Mouse (Mus musculus) neural tube, embryonic 11.5 days (tissue): ENCODE results near the gene Camta1. TPM values are rescaled to one million over a fixed set of nuclear protein-coding genes. Genes with fewer than 3 reads are reported as not detected.

Experiments used
- ATAC-seq: fragments of 200-750 bp; cut with Nextera tagmentation; 2 replicates; pipeline ENCODE4 v1.8.0; 2017; ENCODE audit warnings: moderate number of reproducible peaks, mild to moderate bottlenecking, moderate TSS enrichment, moderate library complexity; ENCODE audit not compliant: insufficient read depth, low FRiP score, low TSS enrichment
- DNase-seq: peaks from one replicate; pipeline ENCODE4 v3.0.0-alpha.2; 2015; ENCODE audit warnings: low spot score
- H3K27ac ChIP-seq: fragments of 300-500 bp; sonication (generic); 2 replicates; pipeline ENCODE4 v1.5.1; 2014; ENCODE audit warnings: low read depth, mild to moderate bottlenecking, low read length
- H3K27me3 ChIP-seq: fragments of 300-500 bp; sonication (generic); 2 replicates; pipeline ENCODE4 v1.6.1; 2014; ENCODE audit warnings: mild to moderate bottlenecking, low read length, mixed read lengths; ENCODE audit not compliant: control insufficient read depth, insufficient read depth
- H3K36me3 ChIP-seq: fragments of 300-500 bp; sonication (generic); 2 replicates; pipeline ENCODE4 v1.6.1; 2014; ENCODE audit warnings: mild to moderate bottlenecking, low read length, moderate library complexity, mixed read lengths; ENCODE audit not compliant: control insufficient read depth, insufficient read depth
- H3K4me1 ChIP-seq: fragments of 300-500 bp; sonication (generic); 2 replicates; pipeline ENCODE4 v1.6.1; 2014; ENCODE audit warnings: low read length, mixed read lengths; ENCODE audit not compliant: control insufficient read depth, insufficient read depth
- H3K4me2 ChIP-seq: fragments of 300-500 bp; sonication (generic); 2 replicates; pipeline ENCODE4 v1.6.1; 2014; ENCODE audit warnings: low read depth, mild to moderate bottlenecking, moderate library complexity
- H3K4me3 ChIP-seq: fragments of 300-500 bp; sonication (generic); 2 replicates; pipeline ENCODE4 v1.5.1; 2014; ENCODE audit warnings: low read depth, low read length
- H3K9ac ChIP-seq: fragments of 300-500 bp; sonication (generic); 2 replicates; pipeline ENCODE4 v1.6.1; 2014; ENCODE audit warnings: mild to moderate bottlenecking, low read length
- H3K9me3 ChIP-seq: fragments of 300-500 bp; sonication (generic); 2 replicates; pipeline ENCODE4 v1.6.1; 2016; ENCODE audit warnings: low read length; ENCODE audit not compliant: control insufficient read depth
- WGBS: fragments of 180-500 bp; shearing (Covaris S2); extraction: QIAGEN DNeasy Blood & Tissue Kit; methylation state at CpG from one replicate; pipeline ENCODE4 v1.1.7; 2014; 5-methylcytosine and 5-hydroxymethylcytosine counted together
- polyA plus RNA-seq: library from polyadenylated mRNA; unstranded; fragments of >200 nt; fragmentation: Nextera tagmentation; extraction: Ambion mirVana; gene quantifications from 2 replicates; pipeline ENCODE4 v1.2.1, GENCODE M21; 2014

The Camta1 gene
- polyA plus RNA-seq, 1 experiment from 2014 or later = 131 TPM

- Histone ChIP-seq H3K36me3 (no peaks in the 10 kb centered on the region), H3K9ac (no peak overlapping the region), H3K9me3 (no peaks in the 10 kb centered on the region), H3K4me1 (no peaks in the 10 kb centered on the region), H3K4me3 (no peak overlapping the region), H3K27me3 (no peaks in the 10 kb centered on the region), H3K4me2 (no peak overlapping the region), H3K27ac (no peak overlapping the region)
- no peak for DNase-seq
- no peak for ATAC-seq
- 78% methylated on average over 6 of the region's 6 CpGs for WGBS
Observed at GRCm38 (mm10) chr4:151900735-151901134, 39.1 kb upstream of the Camta1 start.

GRCm38 (mm10) chr4:151899707-151900384, 38.2 kb upstream of the Camta1 start:
- Histone ChIP-seq H3K27ac (no peak overlapping the region), H3K4me2 (no peak overlapping the region), H3K4me1 (no peaks in the 10 kb centered on the region), H3K36me3 (no peaks in the 10 kb centered on the region), H3K9ac (no peak overlapping the region), H3K9me3 (no peaks in the 10 kb centered on the region), H3K4me3 (no peak overlapping the region), H3K27me3 (no peaks in the 10 kb centered on the region)
- WGBS = 74% methylated on average over 11 of the region's 11 CpGs
- ATAC-seq (no peak), DNase-seq (no peak)

DNA sequence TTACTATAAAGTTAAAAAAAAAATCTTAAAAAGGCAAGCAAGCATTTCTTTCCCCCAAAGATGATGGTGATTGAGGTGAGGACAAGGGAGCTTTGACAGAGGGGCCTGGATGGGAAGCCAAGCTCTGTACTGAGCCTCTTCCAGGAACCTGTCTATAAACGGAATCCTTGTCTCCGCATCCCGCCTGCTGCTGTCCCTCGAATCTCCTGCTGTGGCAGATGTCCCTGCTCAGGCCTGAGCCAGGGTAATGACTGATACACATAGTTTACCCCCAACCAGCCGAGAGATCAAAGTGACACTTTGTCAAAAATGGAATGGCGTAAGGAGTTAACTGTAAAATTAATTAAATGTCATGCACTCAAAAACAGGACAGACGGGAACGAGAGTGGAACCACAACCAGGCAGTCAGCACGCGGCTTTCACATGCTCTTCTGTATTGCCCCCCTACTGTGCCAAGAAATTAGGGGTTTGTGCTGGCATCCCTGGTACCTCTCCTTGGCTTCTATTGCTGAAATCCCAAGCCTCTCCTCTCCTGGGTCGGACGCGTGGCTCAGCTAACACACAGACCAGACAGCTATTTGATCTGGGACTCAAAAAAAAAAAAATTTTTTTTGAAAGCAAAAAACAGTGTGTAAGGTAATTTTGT, 37.0 kb upstream of the Camta1 start:
- no peaks in the 10 kb centered on the region for H3K36me3 ChIP-seq
- no peaks in the 10 kb centered on the region for H3K9me3 ChIP-seq
- no peak overlapping the region for H3K4me2 ChIP-seq
- no peaks in the 10 kb centered on the region for H3K4me1 ChIP-seq
- no peak overlapping the region for H3K27ac ChIP-seq
- ATAC-seq (no peak), DNase-seq (no peak)
- no peak overlapping the region for H3K4me3 ChIP-seq
- no peaks in the 10 kb centered on the region for H3K27me3 ChIP-seq
- H3K9ac ChIP-seq = no peak overlapping the region
- 53% methylated on average over 13 of the region's 13 CpGs for WGBS

- Histone ChIP-seq H3K9ac (no peak overlapping the region), H3K36me3 (no peaks in the 10 kb centered on the region), H3K27ac (no peak overlapping the region), H3K9me3 (no peaks in the 10 kb centered on the region), H3K4me2 (no peak overlapping the region), H3K4me1 (no peaks in the 10 kb centered on the region), H3K4me3 (no peak overlapping the region), H3K27me3 (no peaks in the 10 kb centered on the region)
- ATAC-seq = no peak
- 59% methylated on average over 9 of the region's 9 CpGs for WGBS
- no peak for DNase-seq
Observed at GRCm38 (mm10) chr4:151897069-151897617, 35.5 kb upstream of the Camta1 start.

DNA sequence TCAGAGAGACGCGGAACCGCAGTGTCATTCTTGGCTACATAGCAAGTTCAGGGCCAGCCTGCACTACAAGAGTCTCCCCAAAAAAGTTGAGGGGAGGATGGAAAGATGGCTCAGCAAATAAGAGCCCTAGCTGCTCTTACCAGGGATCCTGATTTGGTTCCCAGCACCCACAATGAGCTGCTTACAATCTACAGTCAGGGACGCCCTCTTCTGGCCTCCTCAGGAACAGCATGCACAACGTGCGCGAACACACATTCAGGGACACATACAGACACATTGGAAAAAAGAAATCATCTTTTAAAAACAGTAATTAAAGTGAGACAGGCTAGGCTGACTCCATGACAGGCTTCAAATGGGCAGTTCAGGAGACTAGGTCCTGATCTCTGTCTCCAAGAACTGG, 33.9 kb upstream of the Camta1 start:
- Histone ChIP-seq H3K4me2 (no peak overlapping the region), H3K9me3 (no peaks in the 10 kb centered on the region), H3K4me3 (no peak overlapping the region), H3K36me3 (no peaks in the 10 kb centered on the region), H3K27ac (no peak overlapping the region), H3K27me3 (no peaks in the 10 kb centered on the region), H3K9ac (no peak overlapping the region), H3K4me1 (no peaks in the 10 kb centered on the region)
- WGBS = 87% methylated on average over 7 of the region's 7 CpGs
- DNase-seq = no peak
- no peak for ATAC-seq

- DNase-seq = no peak
Observed at GRCm38 (mm10) chr4:151894926-151895325, 33.2 kb upstream of the Camta1 start.

DNA sequence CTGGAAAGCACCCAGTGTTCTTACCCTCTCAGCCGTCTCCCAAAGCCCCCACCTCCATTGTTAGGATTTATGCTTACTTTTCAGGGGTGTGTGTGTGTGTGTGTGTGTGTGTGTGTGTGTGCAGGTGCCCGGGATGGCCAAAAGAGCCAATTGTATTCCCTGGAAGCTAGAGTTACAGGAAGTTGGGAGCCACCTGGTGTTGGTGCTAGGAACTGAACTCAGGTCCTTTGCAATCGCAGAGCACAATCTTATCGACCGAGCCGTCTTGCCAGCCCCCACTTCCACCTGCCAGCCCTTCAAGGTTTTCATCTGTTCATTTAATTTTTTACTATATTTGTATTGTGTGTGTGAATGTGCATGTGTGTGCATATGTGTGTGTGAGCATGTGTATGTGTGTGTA, 31.6 kb upstream of the Camta1 start:
- no peak for DNase-seq
- Histone ChIP-seq H3K27ac (no peak overlapping the region), H3K4me2 (no peak overlapping the region), H3K4me3 (no peak overlapping the region), H3K27me3 (no peaks in the 10 kb centered on the region), H3K4me1 (no peaks in the 10 kb centered on the region), H3K9ac (no peak overlapping the region), H3K9me3 (no peaks in the 10 kb centered on the region), H3K36me3 (no peaks in the 10 kb centered on the region)
- no peak for ATAC-seq
- WGBS = 78% methylated on average over 6 of the region's 6 CpGs

More at GRCm38 (mm10) chr4:151894926-151895325, 33.2 kb upstream of the Camta1 start:
- Histone ChIP-seq H3K36me3 (no peaks in the 10 kb centered on the region), H3K4me3 (no peak overlapping the region), H3K4me2 (no peak overlapping the region), H3K4me1 (no peaks in the 10 kb centered on the region), H3K9me3 (no peaks in the 10 kb centered on the region), H3K9ac (no peak overlapping the region), H3K27ac (no peak overlapping the region), H3K27me3 (no peaks in the 10 kb centered on the region)
- no peak for ATAC-seq
- 89% methylated on average over 12 of the region's 12 CpGs for WGBS

- no peak for ATAC-seq
Observed at GRCm38 (mm10) chr4:151881590-151881989, 19.9 kb upstream of the Camta1 start.

More at GRCm38 (mm10) chr4:151881590-151881989, 19.9 kb upstream of the Camta1 start:
- H3K27ac ChIP-seq = no peak overlapping the region
- H3K9me3 ChIP-seq = no peaks in the 10 kb centered on the region
- no peak overlapping the region for H3K4me3 ChIP-seq
- H3K9ac ChIP-seq = no peak overlapping the region
- no peak for DNase-seq
- H3K27me3 ChIP-seq = no peaks in the 10 kb centered on the region
- no peaks in the 10 kb centered on the region for H3K36me3 ChIP-seq
- H3K4me1 ChIP-seq = no peaks in the 10 kb centered on the region
- WGBS = 91% methylated on average over 12 of the region's 12 CpGs
- H3K4me2 ChIP-seq = no peak overlapping the region
